Mouse (Mus musculus) liver, embryonic 14.5 days (tissue): Measurements from ENCODE around the gene Robo1. TPM values are rescaled to one million over a fixed set of nuclear protein-coding genes. Genes with fewer than 3 reads are reported as not detected.
A peak's percentile ranks its signal among the peaks of the same experiment; 100 is the strongest.

Experiments used
- ATAC-seq: fragments of 200-750 bp; cut with Nextera tagmentation; 2 replicates; pipeline ENCODE4 v1.8.0; 2017; ENCODE audit warnings: moderate number of reproducible peaks, mild to moderate bottlenecking, moderate library complexity; ENCODE audit not compliant: insufficient read depth
- DNase-seq, 3 experiments: peaks; one replicate each; pipeline ENCODE4 v3.0.0-alpha.2; 2012 to 2013; ENCODE audit warnings: low read depth in 3 of 3, low spot score in 3 of 3
- H3K27ac ChIP-seq: fragments of 300-500 bp; sonication (generic); 2 replicates; pipeline ENCODE4 v1.5.1; 2014; ENCODE audit warnings: moderate library complexity, mild to moderate bottlenecking, control low read depth, inconsistent platforms
- H3K27me3 ChIP-seq: fragments of 300-500 bp; sonication (generic); 2 replicates; pipeline ENCODE4 v1.6.1; 2014; ENCODE audit warnings: mild to moderate bottlenecking, low read length, moderate library complexity; ENCODE audit not compliant: control insufficient read depth, insufficient read depth
- H3K36me3 ChIP-seq: fragments of 300-500 bp; sonication (generic); replicated peaks from 2 replicates; pipeline ENCODE4 v1.6.1; 2014; ENCODE audit warnings: low read depth; ENCODE audit not compliant: control insufficient read depth, insufficient read depth
- H3K4me1 ChIP-seq, 2 experiments: fragments of 200-500 bp in 1 of 2; fragments of 300-500 bp in 1 of 2; sonication (generic) in 1 of 2; replicated peaks; 2 replicates each; pipeline ENCODE4 v1.6.1; 2012 to 2014; ENCODE audit warnings: antibody characterized with exemption in 1 of 2, inconsistent platforms in 1 of 2, low read length in 1 of 2; ENCODE audit not compliant: control insufficient read depth in 2 of 2, insufficient read depth in 2 of 2
- H3K4me2 ChIP-seq: fragments of 300-500 bp; sonication (generic); 2 replicates; pipeline ENCODE4 v1.6.1; 2014; ENCODE audit warnings: low read depth, mild to moderate bottlenecking, control low read depth, moderate library complexity
- H3K4me3 ChIP-seq, 2 experiments: fragments of 200-500 bp in 1 of 2; fragments of 300-500 bp in 1 of 2; sonication (generic) in 1 of 2; 2 replicates each; pipeline ENCODE4 v1.5.1; 2012 to 2014; ENCODE audit warnings: low read depth in 2 of 2, low read length in 2 of 2, mild to moderate bottlenecking in 2 of 2, control low read depth in 1 of 2, inconsistent platforms in 1 of 2, moderate library complexity in 1 of 2; ENCODE audit not compliant: insufficient read depth in 1 of 2
- H3K9ac ChIP-seq: fragments of 300-500 bp; sonication (generic); replicated peaks from 2 replicates; pipeline ENCODE4 v1.6.1; 2014; ENCODE audit warnings: mild to moderate bottlenecking, control low read depth, moderate library complexity
- H3K9me3 ChIP-seq: fragments of 300-500 bp; sonication (generic); 2 replicates; pipeline ENCODE4 v1.6.1; 2016; ENCODE audit warnings: low read length, mixed read lengths; ENCODE audit not compliant: control insufficient read depth
- CTCF ChIP-seq: IDR thresholded peaks from 2 replicates; pipeline ENCODE4 v1.5.1; 2016; ENCODE audit warnings: antibody characterized with exemption, low read depth, control low read depth
- EP300 ChIP-seq: IDR thresholded peaks from 2 replicates; pipeline ENCODE4 v1.6.1; 2016; ENCODE audit warnings: antibody characterized with exemption, low read depth
- WGBS: fragments of 180-500 bp; shearing (Covaris S2); extraction: QIAGEN DNeasy Blood & Tissue Kit; methylation state at CpG from one replicate; pipeline ENCODE4 v1.1.7; 2014; ENCODE audit not compliant: insufficient replicate concordance; 5-methylcytosine and 5-hydroxymethylcytosine counted together
- polyA plus RNA-seq, 2 experiments: library from polyadenylated mRNA; depleted of rRNA in 1 of 2; stranded (reverse) in 1 of 2; unstranded in 1 of 2; fragments of >200 nt; fragmentation: Nextera tagmentation in 1 of 2; extraction: Ambion mirVana in 1 of 2; gene quantifications; 2 replicates each; pipeline versions ENCODE4 v1.2.1 to v1.2.3; 2012 to 2014

The Robo1 gene
- polyA plus RNA-seq, 2 experiments = 3.1 to 3.4 TPM

DNA sequence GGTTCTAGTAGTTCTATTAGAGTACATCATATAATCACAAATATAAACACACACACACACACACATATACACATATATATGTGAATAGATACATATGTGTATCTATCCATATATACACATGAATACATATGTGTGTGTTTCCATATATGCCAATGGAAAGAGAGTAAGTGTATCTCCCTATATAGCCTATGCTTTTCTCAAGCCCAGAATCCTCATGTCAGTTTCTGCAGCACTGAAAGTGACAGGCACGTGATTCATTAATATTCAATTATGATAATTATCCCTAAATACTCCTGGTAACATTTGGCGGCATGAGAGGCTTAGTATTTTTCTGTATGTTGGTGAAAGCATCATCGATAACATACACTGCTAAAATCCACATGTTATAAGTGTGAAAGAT lies 20.5 kb downstream of the Robo1 start:
- ATAC-seq = no peak
- H3K9ac ChIP-seq = no peak overlapping the region
- H3K27ac ChIP-seq = no peak overlapping the region
- WGBS = 54% methylated on average over 3 of the region's 3 CpGs
- no peaks in the 10 kb centered on the region for H3K9me3 ChIP-seq
- no peak for TF ChIP-seq EP300
- no peak for TF ChIP-seq CTCF
- DNase-seq = no peak
- H3K4me3 ChIP-seq = no peak overlapping the region
- H3K4me1 ChIP-seq = no peaks in the 10 kb centered on the region
- H3K4me2 ChIP-seq = no peak overlapping the region
- H3K27me3 ChIP-seq = no peaks in the 10 kb centered on the region
- no peaks in the 10 kb centered on the region for H3K36me3 ChIP-seq

GRCm38 (mm10) chr16:72337757-72338156 lies 29.7 kb downstream of the Robo1 start:
- Histone ChIP-seq H3K4me3 (no peak overlapping the region), H3K9ac (no peak overlapping the region), H3K4me1 (no peaks in the 10 kb centered on the region), H3K9me3 (no peaks in the 10 kb centered on the region), H3K27me3 (no peaks in the 10 kb centered on the region), H3K36me3 (no peaks in the 10 kb centered on the region), H3K4me2 (no peak overlapping the region), H3K27ac (no peak overlapping the region)
- TF ChIP-seq CTCF = no peak
- no peak for TF ChIP-seq EP300
- DNase-seq (no peak), ATAC-seq (no peak)
- 58% methylated on average over 1 of the region's 1 CpGs for WGBS

GRCm38 (mm10) chr16:72350422-72350821 lies 42.3 kb downstream of the Robo1 start:
- 57% methylated on average over 5 of the region's 5 CpGs for WGBS
- DNase-seq = no peak
- no peaks in the 10 kb centered on the region for H3K4me1 ChIP-seq
- H3K4me3 ChIP-seq = no peak overlapping the region
- no peak overlapping the region for H3K9ac ChIP-seq
- H3K4me2 ChIP-seq = no peak overlapping the region
- no peaks in the 10 kb centered on the region for H3K9me3 ChIP-seq
- TF ChIP-seq CTCF (no peak), EP300 (no peak)
- no peak overlapping the region for H3K27ac ChIP-seq
- H3K27me3 ChIP-seq = no peaks in the 10 kb centered on the region
- no peaks in the 10 kb centered on the region for H3K36me3 ChIP-seq
- no peak for ATAC-seq

- DNase-seq = peak in 1 of 3 experiments; percentile 0
- H3K36me3 ChIP-seq = no peaks in the 10 kb centered on the region
- no peak overlapping the region for H3K4me3 ChIP-seq
- no peaks in the 10 kb centered on the region for H3K4me1 ChIP-seq
- H3K27ac ChIP-seq = no peak overlapping the region
- no peak overlapping the region for H3K9ac ChIP-seq
- ATAC-seq = no peak
- H3K4me2 ChIP-seq = no peak overlapping the region
- no peaks in the 10 kb centered on the region for H3K27me3 ChIP-seq
- no peaks in the 10 kb centered on the region for H3K9me3 ChIP-seq
- TF ChIP-seq EP300 = no peak
- no peak; the same call in 1 of the 2 replicates for TF ChIP-seq CTCF
- WGBS = 66% methylated on average over 2 of the region's 2 CpGs
These were observed 48.6 kb downstream of the Robo1 start for GRCm38 (mm10) chr16:72356515-72357357.

DNA sequence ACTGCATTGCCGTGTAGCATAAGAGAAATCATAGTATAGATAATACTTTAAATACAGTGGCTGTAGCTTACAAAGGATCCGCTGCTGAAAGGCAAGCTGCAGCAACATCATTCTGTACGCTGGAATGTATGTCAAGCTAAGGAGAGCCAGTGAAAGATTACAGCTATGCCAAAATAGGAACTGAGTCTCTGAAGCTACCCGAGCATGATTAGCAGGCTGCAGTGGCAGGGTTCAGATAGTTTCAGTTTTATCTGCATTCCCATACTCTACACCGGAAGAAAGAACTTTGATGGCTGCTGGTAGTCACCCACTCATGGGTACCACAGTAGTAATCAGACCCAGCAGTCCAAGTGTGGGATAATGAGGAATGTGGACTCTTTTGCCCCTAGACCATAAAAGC lies 68.8 kb downstream of the Robo1 start:
- DNase-seq (no peak), ATAC-seq (no peak)
- TF ChIP-seq EP300 = no peak
- no peak for TF ChIP-seq CTCF
- no peak overlapping the region for H3K27ac ChIP-seq
- no peaks in the 10 kb centered on the region for H3K4me1 ChIP-seq
- H3K4me3 ChIP-seq = no peak overlapping the region
- no peaks in the 10 kb centered on the region for H3K9me3 ChIP-seq
- H3K36me3 ChIP-seq = no peaks in the 10 kb centered on the region
- H3K9ac ChIP-seq = no peak overlapping the region
- no peak overlapping the region for H3K4me2 ChIP-seq
- no peaks in the 10 kb centered on the region for H3K27me3 ChIP-seq
- 59% methylated on average over 5 of the region's 5 CpGs for WGBS
